Mouse (Mus musculus): ENCODE results near the gene Tymp. TPM values are rescaled to one million over a fixed set of nuclear protein-coding genes. Genes with fewer than 3 reads are reported as not detected.

Gene Tymp
- polyA plus RNA-seq, 1 experiment from 2014 or later: 1.0 TPM

- 80% methylated on average over 4 of the region's 4 CpGs for WGBS
- H3K4me1 ChIP-seq: no peaks in the 10 kb centered on the region
- no peaks in the 10 kb centered on the region for H3K9me3 ChIP-seq
- no peak overlapping the region for H3K27ac ChIP-seq (replicated peaks)
- no peak overlapping the region for H3K4me3 ChIP-seq
- H3K9ac ChIP-seq: no peak overlapping the region
- no peak overlapping the region for H3K4me2 ChIP-seq
- no peaks in the 10 kb centered on the region for H3K27me3 ChIP-seq (replicated peaks)
- H3K36me3 ChIP-seq: no peaks in the 10 kb centered on the region
- ATAC-seq (ENCODE audit: extremely low read depth, insufficient number of reproducible peaks, low FRiP score, low TSS enrichment): no peak
These were observed 20.0 kb upstream of the Tymp start for GRCm38 (mm10) chr15:89396883-89397282.

- ATAC-seq (ENCODE audit: extremely low read depth, insufficient number of reproducible peaks, low FRiP score, low TSS enrichment): no peak
- Histone ChIP-seq H3K4me3 (no peak overlapping the region), H3K27ac (replicated peaks) (no peak overlapping the region), H3K4me1 (no peaks in the 10 kb centered on the region), H3K27me3 (replicated peaks) (peaks cover 38% of the 10 kb centered on the region), H3K36me3 (no peaks in the 10 kb centered on the region), H3K9me3 (no peaks in the 10 kb centered on the region), H3K9ac (no peak overlapping the region), H3K4me2 (no peak overlapping the region)
- WGBS: 84% methylated on average over 10 of the region's 10 CpGs
These were observed 13.2 kb upstream of the Tymp start for GRCm38 (mm10) chr15:89390081-89390480.

GRCm38 (mm10) chr15:89387127-89387526 lies 10.3 kb upstream of the Tymp start:
- Histone ChIP-seq H3K9me3 (no peaks in the 10 kb centered on the region), H3K4me2 (no peak overlapping the region), H3K4me3 (no peak overlapping the region), H3K4me1 (no peaks in the 10 kb centered on the region), H3K36me3 (no peaks in the 10 kb centered on the region), H3K27ac (replicated peaks) (no peak overlapping the region), H3K27me3 (replicated peaks) (peaks cover 56% of the 10 kb centered on the region), H3K9ac (no peak overlapping the region)
- ATAC-seq (ENCODE audit: extremely low read depth, insufficient number of reproducible peaks, low FRiP score, low TSS enrichment): no peak
- WGBS: 33% methylated on average over 12 of the region's 12 CpGs

DNA sequence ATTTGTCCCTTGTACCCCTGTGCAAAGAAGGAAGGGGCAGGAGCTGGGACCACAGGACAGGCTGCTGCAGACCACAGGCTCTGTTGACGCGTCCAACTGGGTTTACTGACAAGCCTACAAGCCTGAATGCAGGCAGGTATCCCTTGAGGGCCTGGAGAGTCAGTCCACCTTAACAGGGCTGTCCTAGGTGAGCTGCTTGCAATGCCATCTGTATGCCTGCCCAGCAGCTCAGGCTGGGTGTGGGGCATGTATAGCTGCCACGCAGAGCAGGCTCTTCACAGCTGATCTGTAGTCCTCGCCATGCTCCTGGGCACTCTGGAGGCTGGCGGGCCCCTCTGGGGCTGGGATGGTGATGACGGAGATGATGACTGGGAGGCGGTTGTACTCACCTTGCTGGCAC lies 7.8 kb upstream of the Tymp start, which contains the start of gene Klhdc7b:
Gene Klhdc7b, plus strand, starts transcription at position 301 of the 400 bp plus-strand sequence.
- Histone ChIP-seq H3K4me1 (peaks cover under 1% of the 10 kb centered on the region), H3K4me3 (no peak within 1 kb of the TSS), H3K4me2 (no peak within 1 kb of the TSS), H3K9ac (no peak within 1 kb of the TSS), H3K9me3 (no peaks in the 10 kb centered on the region), H3K27ac (replicated peaks) (no peak within 1 kb of the TSS), H3K27me3 (replicated peaks) (peaks cover 75% of the 10 kb centered on the region), H3K36me3 (no peaks in the 10 kb centered on the region)
- 72% methylated on average over 7 of the region's 7 CpGs for WGBS
- 0 out of 2 replicates have a peak, but pooled peaks have one; percentile 23 for ATAC-seq (ENCODE audit: extremely low read depth, insufficient number of reproducible peaks, low FRiP score, low TSS enrichment)

DNA sequence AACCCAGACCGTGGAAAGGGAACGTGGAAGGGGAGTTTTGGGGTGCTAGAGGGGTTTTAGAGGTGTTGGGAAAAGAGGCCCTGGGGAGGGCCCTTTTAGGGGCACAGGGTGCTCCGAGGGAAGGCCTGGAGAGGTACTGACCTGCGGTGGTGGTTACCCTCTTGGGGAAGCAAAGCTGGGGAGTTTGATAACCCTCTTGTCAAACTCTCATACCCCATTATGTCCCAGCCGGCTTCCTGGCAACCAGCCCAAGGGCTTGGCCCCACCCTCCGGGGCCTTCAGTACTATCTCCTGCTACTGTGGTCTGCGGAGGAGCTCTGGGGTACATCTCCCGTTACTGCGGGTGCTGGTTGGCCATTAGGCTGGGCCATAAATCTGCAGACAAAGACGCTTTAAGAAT lies 2.6 kb upstream of the Tymp start:
- Histone ChIP-seq H3K4me2 (peak overlapping the region; percentile 82), H3K4me1 (peaks cover 30% of the 10 kb centered on the region), H3K27me3 (replicated peaks) (peaks cover 75% of the 10 kb centered on the region), H3K36me3 (no peaks in the 10 kb centered on the region), H3K9ac (peak overlapping the region; percentile 71), H3K4me3 (peak overlapping the region; percentile 54), H3K27ac (replicated peaks) (no peak overlapping the region), H3K9me3 (no peaks in the 10 kb centered on the region)
- ATAC-seq (ENCODE audit: extremely low read depth, insufficient number of reproducible peaks, low FRiP score, low TSS enrichment): no peak
- WGBS: 9% methylated on average over 10 of the region's 10 CpGs

- Histone ChIP-seq H3K9ac (peak within 1 kb of the TSS; percentile 71), H3K27ac (replicated peaks) (no peak within 1 kb of the TSS)
- no peak for ATAC-seq (ENCODE audit: extremely low read depth, insufficient number of reproducible peaks, low FRiP score, low TSS enrichment)
These were observed 2.1 kb upstream of the Tymp start, which contains the start of gene Odf3b for GRCm38 (mm10) chr15:89378831-89379401. TSS of gene Odf3b (minus strand) at chr15:89379282.

GRCm38 (mm10) chr15:89377938-89378828 lies 1.3 kb upstream of the Tymp start:
- peak overlapping the region; percentile 71 for H3K9ac ChIP-seq
- 9% methylated on average over 46 of the region's 46 CpGs for WGBS
- H3K4me2 ChIP-seq: peak overlapping the region; percentile 82
- peaks cover 68% of the 10 kb centered on the region for H3K27me3 ChIP-seq (replicated peaks)
- H3K36me3 ChIP-seq: no peaks in the 10 kb centered on the region
- H3K27ac ChIP-seq (replicated peaks): no peak overlapping the region
- H3K9me3 ChIP-seq: no peaks in the 10 kb centered on the region
- peak overlapping the region; percentile 54 for H3K4me3 ChIP-seq
- H3K4me1 ChIP-seq: peaks cover 35% of the 10 kb centered on the region
- no peak for ATAC-seq (ENCODE audit: extremely low read depth, insufficient number of reproducible peaks, low FRiP score, low TSS enrichment)

More at GRCm38 (mm10) chr15:89378831-89379401, 2.1 kb upstream of the Tymp start, which contains the start of gene Odf3b:
- peaks cover 71% of the 10 kb centered on the region for H3K27me3 ChIP-seq (replicated peaks)
- peaks cover 34% of the 10 kb centered on the region for H3K4me1 ChIP-seq
- H3K4me3 ChIP-seq: peak within 1 kb of the TSS; percentile 54
- peak within 1 kb of the TSS; percentile 82 for H3K4me2 ChIP-seq
- H3K36me3 ChIP-seq: no peaks in the 10 kb centered on the region
- under 1% methylated on average over 33 of the region's 33 CpGs for WGBS
- H3K9me3 ChIP-seq: no peaks in the 10 kb centered on the region

- peaks cover 67% of the 10 kb centered on the region for H3K27me3 ChIP-seq (replicated peaks)
- WGBS: 4% methylated on average over 18 of the region's 18 CpGs
- no peak for ATAC-seq (ENCODE audit: extremely low read depth, insufficient number of reproducible peaks, low FRiP score, low TSS enrichment)
These were observed 523 bp upstream of the Tymp start for GRCm38 (mm10) chr15:89377362-89377761.

GRCm38 (mm10) chr15:89376040-89376439 lies 799 bp downstream of the Tymp start:
- ATAC-seq (ENCODE audit: extremely low read depth, insufficient number of reproducible peaks, low FRiP score, low TSS enrichment): no peak
- peaks cover 56% of the 10 kb centered on the region for H3K27me3 ChIP-seq (replicated peaks)

More at GRCm38 (mm10) chr15:89377362-89377761, 523 bp upstream of the Tymp start:
- H3K4me1 ChIP-seq: peaks cover 44% of the 10 kb centered on the region
- H3K36me3 ChIP-seq: peaks cover 5% of the 10 kb centered on the region
- H3K9me3 ChIP-seq: no peaks in the 10 kb centered on the region
- no peak overlapping the region for H3K27ac ChIP-seq (replicated peaks)
- H3K9ac ChIP-seq: no peak overlapping the region; the same call in 1 of the 2 replicates
- no peak overlapping the region for H3K4me3 ChIP-seq
- peak overlapping the region; percentile 24 for H3K4me2 ChIP-seq

DNA sequence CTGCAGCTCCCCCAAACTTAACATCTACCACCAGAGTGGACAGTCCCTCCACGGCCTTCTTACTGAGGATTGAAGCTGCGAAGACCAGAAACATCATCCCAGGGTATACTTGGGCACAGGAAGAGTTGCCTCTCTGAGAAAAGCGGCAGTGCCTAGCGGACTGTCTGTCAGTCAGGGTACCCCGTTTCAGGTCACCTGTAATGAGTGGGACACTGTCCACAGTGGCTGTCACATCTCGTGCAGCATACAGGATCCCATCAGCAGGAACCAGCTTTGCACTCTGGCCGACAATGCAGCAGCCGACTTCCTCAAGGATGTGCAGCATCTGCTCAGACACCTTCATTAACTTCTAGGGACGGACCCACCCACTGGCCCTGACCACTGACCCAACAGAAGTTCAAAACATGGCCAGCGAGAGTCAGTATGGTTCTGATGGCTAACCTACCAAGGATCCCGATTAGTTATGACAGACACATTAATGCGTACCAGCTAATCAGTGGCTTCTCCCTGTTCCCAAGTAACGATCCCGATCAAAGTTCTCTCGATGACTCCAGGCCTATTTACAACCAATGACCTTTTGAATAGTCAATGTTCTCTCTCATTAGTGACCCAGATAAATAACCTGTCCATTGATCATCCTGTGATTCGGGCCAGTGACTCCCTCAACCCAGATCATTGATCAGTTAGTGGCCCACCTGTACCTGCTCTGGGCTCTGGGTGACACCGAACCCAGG lies 1.9 kb downstream of the Tymp start:
- peaks cover 45% of the 10 kb centered on the region for H3K4me1 ChIP-seq
- peaks cover 45% of the 10 kb centered on the region for H3K27me3 ChIP-seq (replicated peaks)
- H3K4me3 ChIP-seq: no peak overlapping the region
- H3K9me3 ChIP-seq: no peaks in the 10 kb centered on the region
- 86% methylated on average over 17 of the region's 17 CpGs for WGBS
- no peak for ATAC-seq (ENCODE audit: extremely low read depth, insufficient number of reproducible peaks, low FRiP score, low TSS enrichment)
- no peak overlapping the region for H3K9ac ChIP-seq
- H3K36me3 ChIP-seq: peaks cover 29% of the 10 kb centered on the region
- no peak overlapping the region for H3K27ac ChIP-seq (replicated peaks)
- no peak overlapping the region for H3K4me2 ChIP-seq

More at GRCm38 (mm10) chr15:89376040-89376439, 799 bp downstream of the Tymp start:
- Histone ChIP-seq H3K27ac (replicated peaks) (no peak overlapping the region), H3K4me1 (peaks cover 45% of the 10 kb centered on the region), H3K9me3 (no peaks in the 10 kb centered on the region), H3K4me3 (no peak overlapping the region), H3K9ac (no peak overlapping the region), H3K4me2 (no peak overlapping the region), H3K36me3 (peaks cover 18% of the 10 kb centered on the region)
- WGBS: 73% methylated on average over 7 of the region's 7 CpGs

GRCm38 (mm10) chr15:89374340-89374739 lies 2.5 kb downstream of the Tymp start:
- ATAC-seq (ENCODE audit: extremely low read depth, insufficient number of reproducible peaks, low FRiP score, low TSS enrichment): no peak
- Histone ChIP-seq H3K27me3 (replicated peaks) (peaks cover 40% of the 10 kb centered on the region), H3K36me3 (peaks cover 35% of the 10 kb centered on the region), H3K27ac (replicated peaks) (peak overlapping the region; percentile 94), H3K9me3 (no peaks in the 10 kb centered on the region), H3K4me1 (peaks cover 41% of the 10 kb centered on the region), H3K4me2 (peak overlapping the region; percentile 90), H3K9ac (peak overlapping the region; percentile 88), H3K4me3 (peak overlapping the region; percentile 75)
- 50% methylated on average over 9 of the region's 9 CpGs for WGBS

Data from heart, embryonic 13.5 days (tissue).